Mouse (Mus musculus) ZHBTc4 (cell line): ENCODE results near the gene Cnn3.
A peak's percentile ranks its signal among the peaks of the same experiment; 100 is the strongest.

ENCODE experiments used
- DNase-seq: peaks from one replicate; pipeline ENCODE4 v3.0.0-alpha.2; 2011; ENCODE audit warnings: low read depth, low spot score

The Cnn3 gene

DNA sequence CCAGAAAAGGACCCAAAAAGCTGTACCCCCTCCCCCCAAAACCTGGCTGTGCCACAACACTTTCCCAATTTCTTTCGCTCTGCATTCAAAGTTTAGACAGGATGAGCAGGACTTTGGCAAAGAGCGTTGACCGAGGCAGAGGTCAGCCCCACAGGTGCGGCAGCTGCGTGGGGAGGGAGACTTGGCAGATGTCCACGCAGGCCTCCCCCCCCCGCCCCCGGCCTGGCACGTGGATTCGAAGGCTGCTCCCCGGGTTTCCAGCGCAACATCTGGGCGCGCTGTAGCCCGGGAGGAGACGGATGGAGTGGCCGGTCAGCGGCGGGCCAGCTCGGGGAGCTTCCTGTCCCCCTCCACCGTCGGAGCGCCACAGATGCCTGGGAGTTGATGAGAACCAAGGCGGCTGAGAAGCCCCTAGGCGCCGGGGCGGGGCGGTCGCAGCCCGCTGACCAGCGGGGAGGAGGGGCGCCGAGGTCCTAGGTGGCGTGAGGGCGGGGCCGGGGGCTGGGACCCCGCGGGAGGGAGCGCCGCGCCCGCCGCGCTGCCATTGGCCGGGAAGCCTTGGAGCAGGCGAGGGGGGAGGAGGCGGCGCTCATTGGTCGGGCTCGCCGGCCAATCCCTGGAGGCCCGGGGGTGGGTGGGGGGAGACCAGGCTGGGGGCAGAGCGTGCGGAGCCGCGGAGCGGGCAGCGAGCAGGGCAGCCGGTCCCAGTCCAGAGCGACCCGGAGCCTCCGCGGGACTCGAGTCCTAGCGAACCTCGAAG, at the start of gene Cnn3:
Gene Cnn3, plus strand, starts transcription at position 637 of the 760 bp plus-strand sequence.
- DNase-seq: peak; percentile 98

DNA sequence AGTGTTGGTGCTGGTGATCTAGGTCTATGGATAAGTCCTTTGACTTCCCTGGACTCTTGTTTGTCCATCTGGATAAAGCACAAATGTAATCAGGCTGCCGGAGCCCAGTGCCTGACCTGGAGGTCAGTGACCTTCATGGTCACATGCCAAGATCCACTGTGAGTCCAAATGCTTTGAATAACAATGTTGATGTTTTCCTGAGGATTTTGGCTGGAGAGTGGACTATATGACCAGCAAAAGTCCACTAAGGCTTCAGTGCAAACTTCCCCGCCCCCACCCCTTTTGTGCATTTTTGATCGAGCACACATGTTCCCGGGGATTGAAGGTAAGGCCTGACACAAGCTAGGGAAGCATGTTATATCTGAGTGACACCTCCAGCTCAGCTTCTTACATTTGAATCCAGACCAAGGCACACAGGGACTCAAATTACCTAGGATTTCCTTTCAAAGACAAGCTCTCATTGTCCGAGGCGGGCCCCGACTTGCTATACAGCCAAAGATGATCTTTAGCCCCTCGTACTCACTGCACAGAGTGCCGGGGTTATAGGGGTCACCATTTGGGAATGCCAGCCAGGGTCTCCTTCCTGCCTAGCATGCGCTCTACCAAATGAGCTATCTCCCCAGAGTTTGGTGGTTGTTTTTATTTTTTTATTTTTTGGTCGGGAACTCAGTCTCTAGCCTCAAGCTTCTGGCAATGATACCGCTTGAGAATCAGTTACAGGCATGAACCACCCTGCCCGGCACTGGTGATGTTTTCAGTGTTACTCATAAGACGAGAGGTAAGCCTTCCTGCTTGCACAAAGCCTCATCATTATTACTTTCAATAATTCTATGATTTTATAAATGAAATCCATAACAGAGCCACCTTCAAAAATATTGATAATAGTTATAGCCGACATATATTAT, 47.3 kb upstream of the Cnn3 start:
- no peak for DNase-seq

DNA sequence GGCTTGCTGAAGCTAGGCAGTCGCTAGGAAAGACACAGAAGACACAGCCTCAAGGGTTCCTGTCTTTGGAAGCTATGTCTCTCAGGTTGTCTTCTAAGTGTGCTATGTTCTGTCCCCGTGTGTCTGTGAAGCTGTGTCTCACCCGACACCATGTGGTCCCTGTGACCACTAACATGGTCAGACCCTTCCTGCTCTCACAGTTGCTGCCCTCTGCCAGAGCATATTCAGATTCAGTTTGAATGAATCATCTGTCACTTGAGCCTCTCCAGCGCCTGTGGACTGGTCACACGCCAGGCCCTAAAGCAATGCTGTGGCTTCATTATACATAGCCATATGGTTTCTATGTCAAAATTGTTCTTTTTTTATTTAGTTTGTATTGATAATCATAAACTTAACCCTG, 46.6 kb upstream of the Cnn3 start:
- no peak for DNase-seq

DNA sequence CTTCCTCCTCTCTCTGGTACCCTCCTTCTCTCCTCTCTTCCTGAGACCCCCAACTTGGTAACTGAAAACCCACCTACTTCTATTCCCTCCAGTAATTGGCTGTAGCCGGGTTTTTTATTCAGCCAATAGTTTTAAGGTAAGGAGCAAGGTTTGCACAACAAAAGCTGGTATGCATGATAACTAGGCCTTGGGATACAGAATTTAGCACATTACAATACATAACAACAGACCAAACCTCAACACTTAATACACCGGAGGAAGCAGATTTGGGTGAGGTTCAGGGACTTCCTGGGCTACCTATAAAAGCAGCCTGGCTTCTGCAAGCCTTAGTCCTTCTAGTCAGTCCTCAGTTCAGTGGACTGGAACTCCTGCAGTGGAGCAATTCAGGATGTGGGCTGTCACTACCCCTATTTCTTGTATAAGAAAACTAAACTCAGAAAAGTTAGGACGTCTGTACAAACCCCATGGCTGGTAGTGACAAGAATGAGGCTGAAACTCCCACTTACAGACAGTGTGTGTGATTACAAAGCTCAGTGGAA, 38.8 kb upstream of the Cnn3 start:
- peak; percentile 70 for DNase-seq

DNA sequence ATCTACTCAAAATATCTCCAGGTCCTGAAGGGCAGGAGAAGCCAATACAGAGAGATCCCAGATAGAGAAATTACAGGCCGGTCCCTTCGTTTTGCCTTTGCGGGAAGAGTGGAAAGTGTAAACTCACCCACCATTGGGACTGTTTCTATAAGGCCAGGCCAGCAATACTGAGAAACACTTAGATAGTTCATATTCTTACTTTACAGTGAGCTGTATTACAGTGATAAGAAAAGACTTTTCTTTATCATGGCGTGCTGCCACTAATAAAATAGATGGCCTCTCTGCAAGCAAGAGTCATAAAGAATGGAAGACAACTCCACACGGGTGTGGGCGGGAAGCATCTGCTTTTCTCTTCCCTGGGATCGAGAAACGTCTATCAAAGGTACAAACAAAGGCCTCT, 36.9 kb upstream of the Cnn3 start:
- no peak for DNase-seq

DNA sequence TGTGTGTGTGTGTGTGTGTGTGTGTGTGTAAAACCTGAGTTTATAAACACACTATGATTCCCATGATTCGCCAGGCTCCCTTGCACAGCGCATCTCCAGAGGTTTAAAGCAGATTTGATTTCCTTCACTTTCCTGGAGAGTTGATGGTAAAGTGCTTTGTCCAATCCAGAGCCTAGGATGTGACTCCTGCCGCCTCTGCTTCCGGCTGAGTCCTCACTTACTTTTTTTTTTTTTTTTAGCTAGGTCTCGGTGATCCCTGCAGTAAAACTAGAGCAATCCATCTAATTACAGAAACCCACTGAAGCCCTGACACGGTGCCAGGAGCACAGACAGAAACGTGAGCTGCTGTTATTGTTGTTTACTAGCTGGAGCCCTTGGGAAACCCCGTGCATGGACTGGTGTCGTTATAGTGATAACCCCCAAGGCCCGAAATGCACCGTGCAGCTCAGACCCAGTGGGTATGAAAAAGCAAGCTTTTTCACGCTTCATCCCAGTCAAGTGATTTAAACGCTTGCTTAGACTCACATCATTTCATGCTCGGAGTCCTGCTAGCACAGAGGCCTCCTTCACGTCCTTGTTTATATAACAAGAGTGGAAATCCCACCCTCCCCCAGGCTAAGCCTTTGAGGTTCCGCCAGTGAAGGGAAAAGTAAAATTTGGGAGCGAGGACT, 36.3 kb upstream of the Cnn3 start:
- peak; percentile 35 for DNase-seq

DNA sequence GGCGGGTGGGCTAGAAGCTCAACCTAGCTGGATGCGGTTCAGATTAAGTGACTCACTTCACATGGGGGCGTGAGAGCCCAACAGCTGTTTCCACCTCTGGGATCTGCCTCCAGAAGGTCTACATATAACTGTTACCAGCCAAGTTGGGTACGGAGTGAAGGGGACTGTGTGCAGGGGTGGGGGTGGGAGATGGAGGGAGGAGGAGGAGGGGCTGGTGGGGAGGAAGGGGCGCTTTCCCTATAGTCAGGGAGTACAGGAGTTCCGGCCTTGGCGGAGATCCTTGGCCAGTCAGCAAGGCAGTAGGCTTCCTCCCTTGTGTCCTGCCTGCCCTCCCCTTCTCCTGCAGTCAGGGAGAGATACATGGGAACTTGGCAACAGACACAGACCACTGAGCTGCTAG, 35.6 kb upstream of the Cnn3 start:
- DNase-seq: no peak

DNA sequence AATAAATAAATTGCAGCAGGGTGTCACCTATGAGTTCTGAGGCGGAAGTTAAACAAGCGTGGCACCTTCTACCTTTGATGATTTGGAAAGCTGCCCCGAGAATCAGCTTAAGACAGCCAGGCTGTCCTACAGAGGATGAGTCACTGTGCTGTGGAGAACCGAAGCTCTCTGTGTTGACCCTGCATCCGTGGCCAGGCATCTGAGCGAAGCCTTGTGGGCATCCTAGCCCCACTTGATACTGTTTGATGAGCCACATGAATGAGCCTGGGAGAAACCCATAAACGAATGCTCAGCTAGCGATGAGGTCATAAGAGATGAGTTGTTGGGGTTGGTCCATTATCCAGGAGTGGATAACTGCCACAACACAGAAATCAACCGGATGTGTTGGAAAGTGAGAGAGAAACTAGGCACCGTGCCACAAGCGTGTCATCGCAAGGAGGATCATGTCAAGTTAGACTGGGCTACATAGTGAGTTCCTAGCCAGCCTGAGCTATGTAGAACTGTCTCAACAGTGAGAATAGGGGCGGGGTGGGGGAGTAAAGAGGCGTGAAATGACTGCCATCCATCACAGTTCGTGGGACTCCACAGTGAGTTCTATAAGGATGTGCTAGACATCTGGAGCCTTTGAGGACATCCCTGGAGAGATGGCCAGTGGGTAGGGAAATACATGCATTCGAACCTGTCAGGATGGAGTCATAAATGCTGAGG, 30.6 kb upstream of the Cnn3 start:
- no peak for DNase-seq

DNA sequence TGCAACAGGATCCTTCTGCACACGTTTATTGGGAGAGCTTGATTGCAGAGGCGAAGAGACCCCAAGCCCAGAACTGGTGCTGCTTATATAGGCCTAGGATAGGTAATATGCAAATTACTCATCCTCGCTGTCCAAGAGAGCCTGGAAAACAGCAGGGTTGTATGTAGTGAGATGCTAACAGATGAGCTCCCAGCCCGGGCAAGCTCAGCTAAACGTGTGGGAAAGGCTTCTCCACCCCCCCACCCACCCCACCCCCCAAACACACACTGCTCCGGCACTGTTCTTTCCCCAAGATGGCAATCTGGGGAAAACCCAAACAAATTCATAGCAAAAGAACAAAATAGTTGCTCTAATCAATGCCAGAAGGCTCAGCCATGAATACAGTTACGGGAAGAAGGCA, 29.7 kb upstream of the Cnn3 start:
- no peak for DNase-seq

DNA sequence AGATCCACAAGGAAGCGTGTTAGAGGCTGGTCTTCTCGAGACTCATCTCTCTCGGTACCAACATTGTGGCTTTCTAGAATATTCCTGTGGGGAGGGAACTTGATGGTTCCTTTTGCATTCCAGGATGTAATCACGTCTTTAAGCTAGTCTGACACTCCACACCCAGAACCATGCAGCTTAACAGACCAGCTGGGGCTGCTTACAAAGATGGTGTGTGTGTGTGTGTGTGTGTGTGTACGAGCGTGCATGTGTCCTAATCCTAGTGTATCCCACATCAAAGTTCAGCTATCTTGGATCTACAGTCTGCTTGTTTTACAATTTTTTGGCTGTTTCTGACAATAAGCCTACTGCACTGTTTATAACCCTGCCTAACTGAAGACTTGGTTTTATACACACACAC, 29.3 kb upstream of the Cnn3 start:
- DNase-seq: no peak

DNA sequence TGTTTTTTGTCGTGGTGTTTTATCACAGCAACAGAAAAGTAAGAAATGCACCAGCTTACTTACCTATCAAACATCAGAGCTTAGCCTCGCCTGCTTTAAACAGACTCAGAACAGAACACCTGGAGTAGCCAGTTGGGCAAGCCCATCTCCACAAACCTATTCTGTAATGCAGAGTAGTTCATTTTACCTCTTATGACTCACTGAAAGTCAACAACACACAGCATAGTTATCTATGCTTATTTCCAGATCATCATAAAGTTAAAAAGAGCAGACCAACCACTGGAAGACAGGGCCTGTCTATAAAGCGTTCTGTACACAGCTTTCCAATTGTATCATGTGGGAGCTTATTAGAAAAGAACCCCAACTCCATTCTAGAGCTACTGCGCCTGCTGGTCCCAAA, 24.9 kb upstream of the Cnn3 start:
- DNase-seq: no peak

DNA sequence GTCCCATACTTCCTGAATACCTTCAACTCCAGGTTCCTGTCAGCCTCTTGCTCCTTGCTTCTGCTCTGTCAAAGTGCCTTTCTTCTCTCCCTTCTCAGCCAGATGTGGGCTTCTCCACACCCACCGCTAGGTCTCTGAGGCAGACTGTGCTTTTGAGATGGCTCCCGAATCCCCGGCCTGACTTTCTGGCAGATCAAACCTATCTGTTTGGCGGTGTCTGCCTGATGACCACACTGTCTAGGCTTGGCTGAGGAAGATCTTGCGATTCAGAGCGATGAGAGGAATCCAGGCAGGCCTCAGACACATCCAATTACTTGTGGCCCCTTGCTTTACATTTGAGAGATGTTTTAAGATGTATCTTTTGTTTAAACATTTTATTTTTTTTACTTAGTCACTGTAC, 24.2 kb upstream of the Cnn3 start:
- no peak for DNase-seq

DNA sequence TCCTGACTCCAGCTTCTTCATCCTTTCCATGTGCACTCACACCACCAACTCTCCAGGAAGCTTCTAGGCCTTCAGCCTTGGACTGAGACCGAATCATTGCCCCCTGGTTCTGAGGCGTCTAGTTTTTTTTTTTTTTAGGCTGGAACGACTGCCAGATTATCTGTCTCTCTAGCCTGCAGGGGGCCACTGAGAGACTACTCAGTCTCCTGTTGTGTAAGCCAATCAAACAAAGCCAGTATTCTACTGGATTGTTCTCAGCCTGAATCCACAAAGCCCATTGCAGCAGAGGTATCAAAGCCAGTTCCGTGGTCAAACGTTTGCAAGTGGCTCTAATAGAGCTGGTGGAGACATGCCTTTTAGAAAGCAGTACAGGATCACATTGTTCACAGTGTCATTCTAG, 22.8 kb upstream of the Cnn3 start:
- peak; percentile 54 for DNase-seq

DNA sequence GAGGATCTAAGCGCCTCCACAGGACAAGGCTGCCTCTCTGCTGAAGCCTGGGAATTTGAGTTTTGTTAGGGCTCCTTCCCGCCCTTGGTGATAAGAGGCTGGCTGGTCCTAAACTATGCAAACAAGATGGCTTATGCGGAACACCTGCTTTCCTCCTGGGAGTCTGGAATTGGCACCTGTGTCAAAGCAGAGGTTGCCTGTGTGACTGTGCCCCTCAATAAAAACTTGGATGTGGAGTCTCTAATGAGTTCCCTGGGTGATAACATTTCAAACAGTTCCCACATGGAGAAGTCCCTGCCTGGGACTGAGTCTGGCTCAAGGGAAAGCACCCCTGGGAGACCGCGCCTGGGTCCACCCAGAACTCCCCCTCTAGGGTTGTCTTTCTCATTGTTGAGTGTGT, 21.2 kb upstream of the Cnn3 start:
- DNase-seq: no peak

DNA sequence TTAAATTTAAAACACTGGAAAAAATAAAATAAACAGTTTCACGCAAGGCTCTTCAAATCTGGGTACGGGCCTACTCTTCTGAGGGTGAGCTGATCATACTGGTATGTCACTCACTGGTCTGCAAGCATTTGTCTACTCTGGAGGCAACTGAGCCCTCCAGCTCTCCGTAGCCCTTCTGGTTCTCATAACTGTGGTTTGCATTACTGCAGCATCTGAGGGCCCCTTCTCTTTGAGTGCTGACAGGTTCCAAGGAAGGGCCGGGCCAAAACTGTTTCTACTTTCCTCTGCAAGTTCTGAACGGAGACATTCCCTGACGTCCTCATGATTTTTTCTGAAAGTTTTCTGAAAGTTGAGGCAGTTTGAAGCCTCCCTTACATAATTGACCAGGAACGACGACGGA, 18.9 kb upstream of the Cnn3 start:
- DNase-seq: no peak

DNA sequence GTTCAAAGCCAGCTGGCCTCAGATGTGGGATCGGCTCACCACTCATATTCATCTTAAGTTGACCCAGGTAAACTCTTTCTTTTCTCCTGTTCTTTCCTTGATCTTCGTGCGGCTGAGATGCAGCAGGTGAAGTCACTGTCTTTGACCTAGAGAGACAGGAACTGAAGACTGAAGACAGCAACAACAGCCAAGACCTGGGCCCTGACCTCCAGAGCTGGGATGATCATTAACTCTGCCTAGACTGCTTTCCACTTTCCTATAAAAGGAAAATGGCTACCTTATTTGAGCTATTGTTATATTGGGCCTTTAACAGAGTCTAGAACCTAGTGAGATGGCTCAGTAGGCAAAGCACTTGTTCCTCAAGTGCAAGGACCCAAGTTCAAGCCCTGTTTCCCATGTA, 17.9 kb upstream of the Cnn3 start:
- no peak for DNase-seq

DNA sequence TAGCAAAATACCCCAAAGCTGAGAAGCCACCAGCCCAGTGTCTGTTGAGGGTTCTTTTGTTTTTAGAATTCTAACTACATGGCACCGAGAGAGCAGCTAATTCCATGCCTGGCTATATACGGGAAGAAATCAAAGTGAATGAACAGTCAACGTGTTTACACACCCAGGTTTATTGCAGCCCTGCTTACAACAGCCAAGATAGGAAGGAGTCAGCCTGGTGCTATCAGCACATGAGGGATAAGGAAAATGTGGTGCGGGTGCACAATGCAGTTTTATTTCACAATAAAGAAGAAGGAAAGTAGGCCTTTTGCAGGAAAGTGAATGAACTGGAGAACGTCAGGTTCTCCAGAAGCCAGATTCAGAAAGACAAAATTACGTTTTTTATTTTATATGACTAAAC, 14.8 kb upstream of the Cnn3 start:
- no peak for DNase-seq

DNA sequence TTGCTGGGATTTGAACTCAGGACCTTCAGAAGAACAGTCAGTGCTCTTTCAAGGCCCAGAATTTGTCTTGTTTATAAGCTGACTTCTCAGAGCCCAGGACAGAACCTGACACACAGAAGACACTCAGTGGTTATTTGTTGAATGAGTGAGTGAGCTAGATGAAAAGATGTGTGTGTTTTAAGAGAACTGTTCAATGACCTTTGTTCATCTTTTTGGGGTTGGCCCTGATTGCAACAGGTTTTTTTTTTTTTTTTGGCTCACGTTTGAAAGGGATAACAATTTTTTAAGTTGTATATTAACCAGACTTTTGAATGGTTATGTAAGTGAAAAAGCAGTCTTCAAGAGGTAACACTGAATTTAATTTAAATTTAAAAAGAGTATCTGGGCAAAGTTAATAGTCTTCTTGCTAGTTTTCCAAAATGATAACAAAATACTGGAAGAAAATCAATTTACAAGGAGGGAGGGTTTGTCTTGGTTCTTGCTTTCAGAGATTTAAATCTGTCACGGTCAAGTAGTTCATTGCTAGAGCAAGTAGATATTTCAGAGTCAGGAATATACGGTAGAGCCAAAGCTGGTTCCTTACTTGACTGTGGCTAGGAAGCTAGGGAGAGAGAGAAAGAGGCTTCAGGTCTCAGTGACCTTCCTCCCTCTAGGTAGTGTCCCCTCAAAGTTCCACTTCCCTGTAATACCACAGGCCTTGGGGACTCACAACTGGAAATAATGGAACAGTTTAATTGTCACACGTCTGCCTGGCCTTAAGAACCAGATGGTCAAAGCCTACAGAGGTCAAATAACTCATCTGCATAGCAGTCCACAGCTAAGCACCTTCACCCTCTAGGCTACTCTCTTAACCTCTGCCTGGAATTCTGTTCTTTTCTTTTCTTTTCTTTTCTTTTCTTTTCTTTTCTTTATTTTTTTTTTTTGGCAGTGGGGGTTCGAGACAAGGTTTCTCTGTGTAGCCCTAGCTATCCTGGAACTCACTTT, 9.8 kb upstream of the Cnn3 start:
- DNase-seq: peak; percentile 53

DNA sequence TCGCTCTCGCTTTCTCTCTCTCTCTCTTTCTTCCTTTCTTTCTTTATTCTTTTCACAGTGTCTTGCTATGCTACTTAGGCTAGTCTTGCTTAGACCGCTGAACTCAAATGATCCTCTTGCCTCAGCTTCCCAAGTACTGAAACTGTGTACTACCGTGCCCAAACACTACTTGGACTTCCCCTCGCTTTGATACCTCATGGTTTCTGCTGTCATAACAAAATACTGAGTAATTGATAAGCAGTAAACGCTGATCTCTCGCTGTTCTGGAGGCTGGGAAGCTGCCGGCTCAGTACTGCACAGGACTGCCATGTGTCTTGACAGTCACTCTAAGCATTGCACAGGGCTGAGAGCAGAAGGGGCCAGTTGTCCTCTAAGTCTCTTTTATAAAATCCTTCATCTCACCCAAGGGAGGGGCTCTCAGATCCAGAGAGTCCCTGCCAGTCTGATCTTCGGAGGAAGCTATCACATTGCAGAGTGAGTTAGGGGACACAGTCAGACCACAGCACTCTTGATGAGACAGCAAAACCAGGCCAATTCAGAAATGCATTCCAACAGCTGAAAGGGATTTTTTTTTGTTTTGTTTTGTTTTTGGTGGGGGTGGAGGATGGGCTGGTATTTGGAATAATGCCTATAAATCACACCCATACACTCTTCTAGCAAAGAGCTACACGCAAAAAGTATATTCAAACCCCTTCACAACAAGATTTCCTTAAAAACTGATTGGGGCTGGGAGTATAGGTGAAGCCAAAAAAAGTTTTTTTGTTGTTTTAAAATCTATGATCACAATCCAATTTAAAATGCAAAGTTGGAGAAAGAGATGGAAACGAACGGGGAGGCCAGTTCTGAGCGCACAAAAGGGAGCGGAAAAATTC, 8.7 kb upstream of the Cnn3 start:
- DNase-seq: peak; percentile 44
